Mouse (Mus musculus) MEL (cell line): ENCODE data around the gene Ppfia1.

Experiments used
- CTCF ChIP-seq, 3 experiments: IDR thresholded peaks in 2 of 3; conservative IDR thresholded peaks in 1 of 3; 2 replicates each; pipeline ENCODE4 v1.5.1; 2011 to 2012; ENCODE audit warnings: low read length in 3 of 3, low read depth in 2 of 3, mild to moderate bottlenecking in 2 of 3, improper control_type of control experiment in 1 of 3, inconsistent platforms in 1 of 3, mixed read lengths in 1 of 3, moderate library complexity in 1 of 3; ENCODE audit not compliant: control insufficient read depth in 1 of 3, insufficient read depth in 1 of 3, poor library complexity in 1 of 3, severe bottlenecking in 1 of 3
- E2F4 ChIP-seq: IDR thresholded peaks from 2 replicates; pipeline ENCODE4 v1.6.1; 2011; ENCODE audit warnings: low read depth, low read length, improper control_type of control experiment, borderline replicate concordance
- EP300 ChIP-seq, 2 experiments: IDR thresholded peaks; 2 replicates each; pipeline ENCODE4 v1.6.1; 2011; ENCODE audit warnings: improper control_type of control experiment in 2 of 2, low read length in 2 of 2, low read depth in 1 of 2, mild to moderate bottlenecking in 1 of 2
- GATA1 ChIP-seq: IDR thresholded peaks from 2 replicates; pipeline ENCODE4 v1.6.1; 2011; ENCODE audit warnings: low read depth, low read length, improper control_type of control experiment
- MAFK ChIP-seq: IDR thresholded peaks from 2 replicates; pipeline ENCODE4 v1.6.1; 2011; ENCODE audit warnings: low read depth, mild to moderate bottlenecking, low read length, improper control_type of control experiment, borderline replicate concordance
- MAX ChIP-seq: IDR thresholded peaks from 2 replicates; pipeline ENCODE4 v1.6.1; 2011; ENCODE audit warnings: low read length, improper control_type of control experiment
- MYC ChIP-seq: IDR thresholded peaks from 2 replicates; pipeline ENCODE4 v1.6.1; 2011; ENCODE audit warnings: low read depth, mild to moderate bottlenecking, low read length, improper control_type of control experiment, moderate library complexity
- POLR2A ChIP-seq, 2 experiments: IDR thresholded peaks; 2 replicates each; pipeline ENCODE4 v1.6.1; 2011 to 2012; ENCODE audit warnings: low read length in 2 of 2, mild to moderate bottlenecking in 2 of 2, control low read depth in 1 of 2, improper control_type of control experiment in 1 of 2, low read depth in 1 of 2, moderate library complexity in 1 of 2; ENCODE audit not compliant: control insufficient read depth in 1 of 2, insufficient read depth in 1 of 2, poor library complexity in 1 of 2
- SMC3 ChIP-seq: IDR thresholded peaks from 2 replicates; pipeline ENCODE4 v1.6.1; 2011; ENCODE audit warnings: low read depth, low read length, improper control_type of control experiment
- TBP ChIP-seq: IDR thresholded peaks from 2 replicates; pipeline ENCODE4 v1.8.0; 2011; ENCODE audit warnings: low read depth, low read length, improper control_type of control experiment
- TCF12 ChIP-seq: IDR thresholded peaks from 2 replicates; pipeline ENCODE4 v1.6.1; 2014; ENCODE audit warnings: low read depth, mild to moderate bottlenecking, inconsistent platforms, low read length, improper control_type of control experiment, moderate library complexity
- USF1 ChIP-seq: IDR thresholded peaks from 2 replicates; pipeline ENCODE4 v1.6.1; 2014; ENCODE audit warnings: low read depth, mild to moderate bottlenecking, inconsistent platforms, low read length, improper control_type of control experiment, moderate library complexity
- USF2 ChIP-seq, 2 experiments: IDR thresholded peaks; 2 replicates each; pipeline ENCODE4 v1.6.1; 2011 to 2012; ENCODE audit warnings: improper control_type of control experiment in 2 of 2, low read length in 2 of 2, borderline replicate concordance in 1 of 2, inconsistent platforms in 1 of 2, low read depth in 1 of 2, mild to moderate bottlenecking in 1 of 2; ENCODE audit not compliant: insufficient read depth in 1 of 2

- TF ChIP-seq USF1 (no peak), USF2 (IDR thresholded peaks at IDR 0.05; ENCODE audit: borderline replicate concordance in 1 of 2, insufficient read depth in 1 of 2, low read depth in 1 of 2, low read length in 2 of 2) (no peak), EP300 (IDR thresholded peaks at IDR 0.05; ENCODE audit: low read depth in 1 of 2, low read length in 2 of 2) (no peak), GATA1 (no peak), MAFK (no peak), POLR2A (IDR thresholded peaks at IDR 0.05; ENCODE audit: control insufficient read depth in 1 of 2, insufficient read depth in 1 of 2, low read depth in 1 of 2, low read length in 2 of 2, poor library complexity in 1 of 2) (no peak), SMC3 (peak; percentile 60), E2F4 (no peak), MAX (no peak), TBP (no peak), MYC (no peak), CTCF (IDR thresholded peaks at IDR 0.05 in 2 of 3, conservative IDR thresholded peaks at IDR 0.05 in 1 of 3; ENCODE audit: control insufficient read depth in 1 of 3, insufficient read depth in 1 of 3, low read depth in 2 of 3, low read length in 3 of 3, poor library complexity in 1 of 3, severe bottlenecking in 1 of 3) (peak; percentile 38 to 60 (median 57)), TCF12 (no peak)
These were observed 33.8 kb upstream of the Ppfia1 start for GRCm38 (mm10) chr7:144587291-144587690.
